In the genomic region with DNA sequence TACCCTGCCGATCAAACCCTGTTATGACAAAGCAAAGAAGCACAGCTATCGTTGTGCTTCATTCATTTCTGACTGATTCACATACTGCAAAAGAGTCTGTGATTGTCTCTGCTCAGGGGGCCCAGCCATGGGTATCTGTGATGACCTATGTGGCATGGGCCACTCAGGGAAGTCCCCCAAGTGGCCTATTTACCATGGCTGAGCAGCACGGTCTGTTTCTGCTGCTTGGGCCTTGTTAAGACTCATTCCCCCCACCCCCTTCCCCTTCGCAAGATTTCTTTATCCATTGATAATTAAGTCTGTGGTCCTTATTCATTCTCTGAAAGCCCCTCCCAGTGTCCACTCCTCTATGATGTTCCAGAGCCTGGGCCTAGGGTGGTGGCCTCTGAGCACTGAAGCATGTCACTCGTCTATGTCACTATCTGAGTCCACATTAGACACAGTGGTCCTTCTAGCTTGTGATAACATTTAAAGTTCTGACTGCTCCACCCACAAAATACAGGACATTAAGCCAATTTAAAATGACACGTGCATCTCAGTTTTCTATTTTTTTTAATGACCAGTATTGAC, we compare ENCODE assay signal across 17 mouse cellular contexts.
"Had no signal": no experiment of that assay in that cellular context is flagged by ENCODE, and none has a peak within 500 bp of the region (broad histone marks: within the 10 kb centered on the region; RNA-seq: fewer than 3 reads in every experiment).

No protein-coding gene starts in this region.

- H3K9ac ChIP-seq: kidney, embryonic 15.5 days; limb, embryonic 12.5 days; liver, embryonic 13.5 days; liver, postnatal 0 days; lung, embryonic 15.5 days; neural tube, embryonic 12.5 days; stomach, embryonic 15.5 days had no signal

- ATAC-seq: intestine, embryonic 16.5 days; liver, postnatal 0 days had no signal

- H3K9me3 ChIP-seq: kidney, embryonic 15.5 days; limb, embryonic 12.5 days; lung, embryonic 15.5 days; neural tube, embryonic 12.5 days; stomach, embryonic 15.5 days had no signal

- H3K27ac ChIP-seq: kidney, embryonic 15.5 days; limb, embryonic 12.5 days; liver, embryonic 13.5 days; lung, embryonic 15.5 days; macrophage; neural tube, embryonic 12.5 days; stomach, embryonic 15.5 days had no signal

- H3K27me3 ChIP-seq: kidney, embryonic 15.5 days; limb, embryonic 12.5 days; liver, embryonic 13.5 days; lung, embryonic 15.5 days; megakaryocyte, embryonic 14.5 days; neural tube, embryonic 12.5 days; stomach, embryonic 15.5 days had no signal

- H3K4me3 ChIP-seq: kidney, embryonic 15.5 days; limb, embryonic 12.5 days; liver, embryonic 13.5 days; lung, embryonic 15.5 days; megakaryocyte, embryonic 14.5 days; neural tube, embryonic 12.5 days; stomach, embryonic 15.5 days had no signal

- H3K4me1 ChIP-seq: kidney, embryonic 15.5 days; limb, embryonic 12.5 days; liver, embryonic 13.5 days; lung, embryonic 15.5 days; megakaryocyte, embryonic 14.5 days; neural tube, embryonic 12.5 days; stomach, embryonic 15.5 days had no signal

- H3K4me2 ChIP-seq: kidney, embryonic 15.5 days; limb, embryonic 12.5 days; liver, embryonic 13.5 days; lung, embryonic 15.5 days; neural tube, embryonic 12.5 days; stomach, embryonic 15.5 days had no signal

- DNase-seq: kidney, adult 2 months; kidney, postnatal 25 days; liver; liver, embryonic 13.5 days; liver, postnatal 0 days; lung, postnatal 14 days; right cerebral cortex, postnatal 14 days; thymus, adult 2 months; thymus, postnatal 36 days had no signal

- H3K36me3 ChIP-seq: kidney, embryonic 15.5 days; limb, embryonic 12.5 days; liver, embryonic 13.5 days; lung, embryonic 15.5 days; neural tube, embryonic 12.5 days; stomach, embryonic 15.5 days had no signal
